Mouse (Mus musculus) left cerebral cortex, postnatal 10 days (tissue): ENCODE results near the gene Slc5a1. TPM values are rescaled to one million over a fixed set of nuclear protein-coding genes. Genes with fewer than 3 reads are reported as not detected.

Experiments
- total RNA-seq, 2 experiments: library from RNA; stranded (reverse); gene quantifications; 2 replicates each; pipeline ENCODE4 v1.2.3; 2021

Slc5a1 gene
- total RNA-seq, 2 experiments from 2014 or later = 0.14 TPM; not detected in 1

Other genes starting within 250 kb of the Slc5a1 start
- 10 to 100 TPM; 31.8 to 34.6 TPM for gene Prr14l, start 250.0 kb upstream of the Slc5a1 start, total RNA-seq
- 10 to 100 TPM; 57.2 to 57.9 TPM for gene Depdc5, start 240.5 kb upstream of the Slc5a1 start, total RNA-seq
- gene Ywhah, start 85.4 kb upstream of the Slc5a1 start, total RNA-seq = 1,000 to 10,000 TPM in 1 of 2 experiments, 100 to 1,000 TPM in 1; 996 to 1,031 TPM
- under 1 TPM; 0.43 to 0.71 TPM for gene Spon2, start 114.2 kb downstream of the Slc5a1 start, total RNA-seq
- gene Ctbp1, start 170.8 kb downstream of the Slc5a1 start, total RNA-seq = 100 to 1,000 TPM; 275 to 299 TPM
- gene Maea, start 231.3 kb downstream of the Slc5a1 start, total RNA-seq = 10 to 100 TPM; 81.9 to 90.3 TPM